Mouse (Mus musculus) granulocyte monocyte progenitor cell, adult 5-6 weeks (primary cell): ENCODE measurements around the gene Ifna11. TPM values are rescaled to one million over a fixed set of nuclear protein-coding genes. Genes with fewer than 3 reads are reported as not detected.
"Not testable (repeated sequence)": the region's sequence is repeated elsewhere in the genome, so short reads cannot be mapped to it uniquely, and the experiment has no call there.

ENCODE experiments used
- ATAC-seq: replicated peaks from 2 replicates; pipeline ENCODE4 v1.8.0; 2016; ENCODE audit warnings: mild to moderate bottlenecking, moderate TSS enrichment, inconsistent platforms; ENCODE audit not compliant: poor library complexity, severe bottlenecking
- total RNA-seq, 2 experiments: library from RNA; stranded (forward) in 1 of 2; stranded (reverse) in 1 of 2; fragments of 200-712, 200-1000 nt in 1 of 2; fragments of >200 nt in 1 of 2; fragmentation: Nextera tagmentation in 1 of 2; gene quantifications; 2 replicates each; pipeline ENCODE4 v1.2.3; 2014 to 2017

Gene Ifna11
- total RNA-seq, 2 experiments from 2014 or later, result not detected

DNA sequence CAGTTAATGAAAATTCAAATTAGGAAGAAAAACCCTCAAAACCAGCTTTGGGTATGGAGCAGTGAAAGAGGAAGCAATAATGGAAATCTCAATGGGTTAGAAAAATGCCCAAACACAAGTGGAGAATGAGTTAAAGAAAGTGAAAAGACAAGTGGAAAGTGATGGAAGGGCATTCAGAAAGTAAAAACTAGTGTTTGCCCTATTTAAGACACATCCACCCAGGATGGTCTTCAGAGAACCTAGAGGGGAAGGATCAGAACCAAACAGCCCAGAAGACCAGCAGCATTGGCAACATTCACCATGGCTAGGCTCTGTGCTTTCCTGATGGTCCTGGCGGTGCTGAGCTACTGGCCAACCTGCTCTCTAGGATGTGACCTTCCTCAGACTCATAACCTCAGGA, 15.5 kb downstream of the Ifna11 start, which contains the start of gene Ifna5:
Gene Ifna5, plus strand, starts transcription at position 301 of the 400 bp plus-strand sequence.
- not testable (repeated sequence) for ATAC-seq

GRCm38 (mm10) chr4:88838828-88839227, 19.1 kb downstream of the Ifna11 start:
- ATAC-seq, result peak; percentile 52

GRCm38 (mm10) chr4:88840058-88840457, 20.3 kb downstream of the Ifna11 start:
- ATAC-seq, result peak; percentile 52; the same call in 1 of the 2 replicates

DNA sequence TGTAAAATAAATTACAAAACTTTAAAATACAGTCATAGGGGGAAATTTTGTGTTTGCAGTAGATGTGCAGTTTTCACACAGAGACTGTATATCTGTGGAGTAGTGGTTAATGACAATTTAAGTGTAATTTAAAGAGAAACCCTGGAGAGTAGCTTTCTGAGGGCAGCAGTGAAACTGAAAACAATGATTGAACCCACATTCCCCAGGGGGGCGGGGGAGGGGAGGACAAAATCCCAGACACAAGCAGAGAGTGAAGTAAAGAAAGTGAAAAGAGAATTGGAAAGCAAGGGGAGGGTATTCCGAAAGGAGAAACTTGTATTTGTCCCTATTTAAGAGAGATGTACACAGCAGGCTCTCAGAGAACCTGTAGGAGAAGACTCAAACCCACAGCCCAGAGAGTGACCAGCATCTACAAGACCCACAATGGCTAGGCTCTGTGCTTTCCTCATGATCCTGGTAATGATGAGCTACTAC, 21.7 kb downstream of the Ifna11 start, which contains the start of gene Ifna4:
Gene Ifna4, plus strand, starts transcription at position 424 of the 474 bp plus-strand sequence.
- ATAC-seq, result no peak

- ATAC-seq, result no peak
Measured at GRCm38 (mm10) chr4:88845334-88845733, 25.6 kb downstream of the Ifna11 start.

- ATAC-seq, result peak; percentile 66
Measured at GRCm38 (mm10) chr4:88849698-88850097, 29.9 kb downstream of the Ifna11 start, which contains the start of gene Ifna1. Gene Ifna1, plus strand, starts transcription at chr4:88850087.

GRCm38 (mm10) chr4:88851026-88851763, 31.4 kb downstream of the Ifna11 start:
- ATAC-seq, result no peak

GRCm38 (mm10) chr4:88859214-88859613, 39.5 kb downstream of the Ifna11 start:
- ATAC-seq, result peak; percentile 91

GRCm38 (mm10) chr4:88863309-88863708, 43.5 kb downstream of the Ifna11 start:
- ATAC-seq, result no peak

DNA sequence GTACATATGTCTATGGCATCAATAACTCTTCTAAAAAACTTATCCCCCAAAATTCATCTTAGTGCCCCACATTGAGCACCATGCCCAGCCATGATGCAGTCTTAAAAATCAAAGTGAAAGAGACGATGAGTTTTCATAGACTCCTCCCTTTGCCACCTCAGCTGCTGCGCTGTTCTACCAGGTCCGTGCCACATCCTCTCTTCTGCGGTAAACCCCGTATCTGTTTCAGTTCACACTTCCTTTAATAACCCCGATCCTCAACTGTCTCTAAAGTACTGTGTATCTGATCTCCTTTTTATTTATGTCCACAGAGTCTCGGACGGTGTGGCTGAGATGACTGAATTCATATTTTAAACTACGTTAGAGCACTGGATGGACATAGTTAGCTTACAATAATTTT, 44.8 kb downstream of the Ifna11 start:
- ATAC-seq, result peak; percentile 78

DNA sequence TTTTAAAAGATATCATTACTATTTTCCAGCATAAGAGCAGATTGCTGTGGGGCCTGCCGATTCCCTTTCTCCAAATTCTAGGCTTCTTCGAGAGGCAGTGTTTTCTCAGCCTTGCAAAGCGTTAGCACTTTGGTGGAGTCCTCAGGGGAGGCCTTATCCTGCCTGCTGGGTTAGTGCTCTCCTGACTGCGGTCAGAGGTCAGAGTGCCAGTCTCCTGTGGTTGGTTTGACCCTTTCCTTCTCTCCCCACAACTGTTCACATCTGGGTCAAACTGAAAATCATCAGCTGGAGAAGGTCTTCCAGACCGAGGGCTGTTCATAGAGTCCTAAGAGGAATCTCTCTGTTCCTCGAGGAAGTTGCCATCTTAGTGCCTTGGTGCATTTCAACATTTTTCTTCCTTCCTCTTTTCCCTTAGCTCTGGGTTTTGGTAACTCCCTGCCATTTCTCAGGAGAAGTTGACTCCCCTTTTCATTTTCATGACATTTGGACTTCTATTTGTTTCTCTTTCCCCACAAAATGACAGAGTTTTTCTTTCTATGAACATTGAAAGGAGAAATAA, 45.3 kb downstream of the Ifna11 start:
- peak; percentile 64 for ATAC-seq

GRCm38 (mm10) chr4:88867366-88867925, 47.7 kb downstream of the Ifna11 start:
- peak; percentile 67 for ATAC-seq

DNA sequence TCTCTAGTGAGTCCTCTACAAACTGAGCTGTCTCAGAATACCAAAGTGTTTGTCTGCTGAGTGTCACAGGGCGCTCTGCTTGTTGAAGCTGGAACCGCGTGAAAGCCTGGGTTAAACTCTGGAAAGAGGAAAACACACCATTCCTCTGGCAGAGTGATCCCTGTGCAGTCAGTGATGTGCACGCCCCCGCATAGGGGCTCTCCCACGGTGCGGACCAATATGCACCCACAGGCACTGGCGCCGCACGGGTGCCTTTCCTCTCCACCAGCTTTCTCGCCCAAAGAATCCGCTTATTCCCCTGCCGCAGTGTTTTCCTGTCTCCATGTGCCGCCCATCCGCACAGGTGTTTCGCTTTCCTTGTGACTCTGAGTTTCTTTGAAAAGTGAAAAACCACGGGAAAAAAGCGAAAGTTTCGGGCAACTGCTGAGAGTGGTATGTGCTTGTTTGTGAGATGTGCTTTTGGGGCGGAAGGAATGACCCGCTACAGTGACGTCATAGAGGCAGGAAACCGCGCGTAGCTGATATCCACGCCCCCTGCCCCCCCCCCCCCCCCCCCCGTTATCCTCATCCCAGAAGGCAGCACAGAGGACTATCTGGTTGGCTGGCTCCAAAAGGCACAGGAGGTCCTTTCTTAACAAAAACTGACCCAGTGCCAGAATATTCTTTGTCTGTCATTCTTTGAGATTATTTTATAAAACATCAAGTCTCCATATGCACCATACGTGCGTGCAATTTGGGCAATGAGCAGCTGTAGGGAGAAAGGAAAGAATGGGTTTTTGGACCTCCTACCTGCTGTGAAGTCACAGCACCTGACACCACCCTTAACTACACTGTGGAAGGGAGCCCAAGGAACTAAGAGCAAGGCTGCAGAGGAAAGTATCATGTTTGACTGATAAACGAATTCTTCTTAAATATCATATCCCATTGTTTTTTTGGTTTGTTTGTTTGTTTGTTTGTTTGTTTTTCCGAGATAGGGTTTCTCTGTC, 48.5 kb downstream of the Ifna11 start:
- ATAC-seq, result peak; percentile 24; the same call in 1 of the 2 replicates

Other genes with a start within 250 kb of the Ifna11 start
- gene Ifna14, start 248.2 kb upstream of the Ifna11 start, total RNA-seq (2014; fragmentation: Nextera tagmentation), result not detected in 2 replicates
- gene Ifna14, start 248.2 kb upstream of the Ifna11 start, total RNA-seq (2017), result not detected in 2 replicates
- gene Ifna9, start 227.6 kb upstream of the Ifna11 start, total RNA-seq (2014; fragmentation: Nextera tagmentation), result not detected in 2 replicates
- not detected in 2 replicates for gene Ifna9, start 227.6 kb upstream of the Ifna11 start, total RNA-seq (2017)
- not detected in 2 replicates for gene Ifna12, start 216.6 kb upstream of the Ifna11 start, total RNA-seq (2014; fragmentation: Nextera tagmentation)
- gene Ifna12, start 216.6 kb upstream of the Ifna11 start, total RNA-seq (2017), result not detected in 2 replicates
- gene C87499, start 185.5 kb upstream of the Ifna11 start, total RNA-seq (2014; fragmentation: Nextera tagmentation), result not detected in 2 replicates
- gene C87499, start 185.5 kb upstream of the Ifna11 start, total RNA-seq (2017), result not detected in 2 replicates
- not detected in 2 replicates for gene Ifna13, start 175.5 kb upstream of the Ifna11 start, total RNA-seq (2014; fragmentation: Nextera tagmentation)
- gene Ifna13, start 175.5 kb upstream of the Ifna11 start, total RNA-seq (2017), result not detected in 2 replicates
- not detected in 2 replicates for gene Ifna16, start 143.0 kb upstream of the Ifna11 start, total RNA-seq (2014; fragmentation: Nextera tagmentation)
- gene Ifna16, start 143.0 kb upstream of the Ifna11 start, total RNA-seq (2017), result not detected in 2 replicates
- gene Ifna2, start 136.0 kb upstream of the Ifna11 start, total RNA-seq (2014; fragmentation: Nextera tagmentation), result not detected in 2 replicates
- not detected in 2 replicates for gene Ifna2, start 136.0 kb upstream of the Ifna11 start, total RNA-seq (2017)
- gene Ifnab, start 128.6 kb upstream of the Ifna11 start, total RNA-seq (2014; fragmentation: Nextera tagmentation), result not detected in 2 replicates
- not detected in 2 replicates for gene Ifnab, start 128.6 kb upstream of the Ifna11 start, total RNA-seq (2017)
- gene Gm26566, start 98.2 kb upstream of the Ifna11 start, total RNA-seq (2014; fragmentation: Nextera tagmentation), result not detected in 2 replicates
- gene Gm26566, start 98.2 kb upstream of the Ifna11 start, total RNA-seq (2017), result 0.69 TPM in 1 of 2 replicates, not detected in the other
- gene Klhl9, start 97.5 kb upstream of the Ifna11 start, total RNA-seq (2014; fragmentation: Nextera tagmentation), result 33.5 and 45.5 TPM in 2 replicates
- 72.4 and 96.0 TPM in 2 replicates for gene Klhl9, start 97.5 kb upstream of the Ifna11 start, total RNA-seq (2017)
- gene Gm13271, start 65.1 kb upstream of the Ifna11 start, total RNA-seq (2014; fragmentation: Nextera tagmentation), result not detected in 2 replicates
- gene Gm13271, start 65.1 kb upstream of the Ifna11 start, total RNA-seq (2017), result not detected in 2 replicates
- 0.49 TPM in 1 of 2 replicates, not detected in the other for gene Gm13283, start 59.8 kb upstream of the Ifna11 start, total RNA-seq (2014; fragmentation: Nextera tagmentation)
- gene Gm13283, start 59.8 kb upstream of the Ifna11 start, total RNA-seq (2017), result 0.21 TPM in 1 of 2 replicates, not detected in the other
- not detected in 2 replicates for gene Gm13290, start 46.1 kb upstream of the Ifna11 start, total RNA-seq (2014; fragmentation: Nextera tagmentation)
- gene Gm13290, start 46.1 kb upstream of the Ifna11 start, total RNA-seq (2017), result not detected in 2 replicates
- not detected in 2 replicates for gene Gm13289, start 43.0 kb upstream of the Ifna11 start, total RNA-seq (2014; fragmentation: Nextera tagmentation)
- not detected in 2 replicates for gene Gm13289, start 43.0 kb upstream of the Ifna11 start, total RNA-seq (2017)
- gene Gm13272, start 40.1 kb upstream of the Ifna11 start, total RNA-seq (2014; fragmentation: Nextera tagmentation), result not detected in 2 replicates
- gene Gm13272, start 40.1 kb upstream of the Ifna11 start, total RNA-seq (2017), result not detected in 2 replicates
- 1.5 TPM in 1 of 2 replicates, not detected in the other for gene Ifnz, start 37.8 kb upstream of the Ifna11 start, total RNA-seq (2014; fragmentation: Nextera tagmentation)
- gene Ifnz, start 37.8 kb upstream of the Ifna11 start, total RNA-seq (2017), result 0.22 and 0.52 TPM in 2 replicates
- gene Gm13276, start 34.2 kb upstream of the Ifna11 start, total RNA-seq (2014; fragmentation: Nextera tagmentation), result not detected in 2 replicates
- gene Gm13276, start 34.2 kb upstream of the Ifna11 start, total RNA-seq (2017), result not detected in 2 replicates
- gene Gm13277, start 31.3 kb upstream of the Ifna11 start, total RNA-seq (2014; fragmentation: Nextera tagmentation), result not detected in 2 replicates
- gene Gm13277, start 31.3 kb upstream of the Ifna11 start, total RNA-seq (2017), result not detected in 2 replicates
- gene Gm13278, start 28.4 kb upstream of the Ifna11 start, total RNA-seq (2014; fragmentation: Nextera tagmentation), result not detected in 2 replicates
- gene Gm13278, start 28.4 kb upstream of the Ifna11 start, total RNA-seq (2017), result not detected in 2 replicates
- gene Gm13275, start 25.5 kb upstream of the Ifna11 start, total RNA-seq (2014; fragmentation: Nextera tagmentation), result not detected in 2 replicates
- not detected in 2 replicates for gene Gm13275, start 25.5 kb upstream of the Ifna11 start, total RNA-seq (2017)
- gene Gm13279, start 22.6 kb upstream of the Ifna11 start, total RNA-seq (2014; fragmentation: Nextera tagmentation), result not detected in 2 replicates
- gene Gm13279, start 22.6 kb upstream of the Ifna11 start, total RNA-seq (2017), result not detected in 2 replicates
- not detected in 2 replicates for gene Gm13285, start 20.3 kb upstream of the Ifna11 start, total RNA-seq (2014; fragmentation: Nextera tagmentation)
- gene Gm13285, start 20.3 kb upstream of the Ifna11 start, total RNA-seq (2017), result not detected in 2 replicates
- gene Gm13287, start 16.7 kb upstream of the Ifna11 start, total RNA-seq (2014; fragmentation: Nextera tagmentation), result not detected in 2 replicates
- not detected in 2 replicates for gene Gm13287, start 16.7 kb upstream of the Ifna11 start, total RNA-seq (2017)
- not detected in 2 replicates for gene Gm13288, start 14.4 kb upstream of the Ifna11 start, total RNA-seq (2014; fragmentation: Nextera tagmentation)
- gene Gm13288, start 14.4 kb upstream of the Ifna11 start, total RNA-seq (2017), result not detected in 2 replicates
- gene Ifna7, start 3.7 kb upstream of the Ifna11 start, total RNA-seq (2014; fragmentation: Nextera tagmentation), result not detected in 2 replicates
- not detected in 2 replicates for gene Ifna7, start 3.7 kb upstream of the Ifna11 start, total RNA-seq (2017)
- not detected in 2 replicates for gene Ifna6, start 7.5 kb downstream of the Ifna11 start, total RNA-seq (2014; fragmentation: Nextera tagmentation)
- not detected in 2 replicates for gene Ifna6, start 7.5 kb downstream of the Ifna11 start, total RNA-seq (2017)
- gene Ifna5, start 15.6 kb downstream of the Ifna11 start, total RNA-seq (2014; fragmentation: Nextera tagmentation), result not detected in 2 replicates
- not detected in 2 replicates for gene Ifna5, start 15.6 kb downstream of the Ifna11 start, total RNA-seq (2017)
- not detected in 2 replicates for gene Ifna4, start 21.9 kb downstream of the Ifna11 start, total RNA-seq (2014; fragmentation: Nextera tagmentation)
- not detected in 2 replicates for gene Ifna4, start 21.9 kb downstream of the Ifna11 start, total RNA-seq (2017)
- gene Ifna1, start 30.1 kb downstream of the Ifna11 start, total RNA-seq (2014; fragmentation: Nextera tagmentation), result not detected in 2 replicates
- not detected in 2 replicates for gene Ifna1, start 30.1 kb downstream of the Ifna11 start, total RNA-seq (2017)
- not detected in 2 replicates for gene Ifne, start 60.2 kb downstream of the Ifna11 start, total RNA-seq (2014; fragmentation: Nextera tagmentation)
- gene Ifne, start 60.2 kb downstream of the Ifna11 start, total RNA-seq (2017), result not detected in 2 replicates